Mouse (Mus musculus) macrophage (primary cell): Measurements from ENCODE around the gene Hspg2. TPM values are rescaled to one million over a fixed set of nuclear protein-coding genes. Genes with fewer than 3 reads are reported as not detected.
"Not testable (repeated sequence)": the region's sequence is repeated elsewhere in the genome, so short reads cannot be mapped to it uniquely, and the experiment has no call there.

Source experiments
- H3K27ac ChIP-seq: fragments of 350-480 bp; formaldehyde crosslinking; 2 replicates; pipeline ENCODE4 v1.9.0; 2021
- H3K36me3 ChIP-seq: fragments of 350-480 bp; formaldehyde crosslinking; 2 replicates; pipeline ENCODE4 v1.9.0; 2021; ENCODE audit errors: inconsistent target
- H3K4me3 ChIP-seq: fragments of 350-480 bp; formaldehyde crosslinking; 2 replicates; pipeline ENCODE4 v1.9.0; 2021; ENCODE audit errors: inconsistent target
- H3K79me2 ChIP-seq: fragments of 350-480 bp; formaldehyde crosslinking; 2 replicates; pipeline ENCODE4 v1.9.0; 2021; ENCODE audit errors: inconsistent target
- WGBS: methylation state at CpG from one replicate; pipeline ENCODE4 v1.1.7; 2026; ENCODE audit warnings: inconsistent platforms; ENCODE audit not compliant: missing documents; 5-methylcytosine and 5-hydroxymethylcytosine counted together
- polyA plus RNA-seq: library from polyadenylated mRNA; stranded (reverse); fragments of 250-400 nt; gene quantifications from 3 replicates; pipeline ENCODE4 v1.2.4, GENCODE M21; 2018; ENCODE audit warnings: inconsistent platforms
- total RNA-seq, 78 experiments: library from RNA; depleted of rRNA; stranded (reverse); fragments of 250-400 nt; gene quantifications; 1 replicate in 9 of 78; 2 replicates in 24 of 78; 3 replicates in 43 of 78; 4 replicates in 2 of 78; pipeline ENCODE4 v1.2.4; 2018; ENCODE audit warnings: inconsistent platforms in 56 of 78

The Hspg2 gene
- total RNA-seq (2018; cell fraction: chromatin; rRNA removed) = 10 to 100 TPM in 1 of 26 experiments, 1 to 10 TPM in 1, under 1 TPM in 18, not detected in 6; 0.04 to 15.8 (median 0.12) TPM
- total RNA-seq (2018; cell fraction: cytosol; rRNA removed) = under 1 TPM in 23 of 26 experiments, not detected in 3; under 0.01 to 0.10 (median 0.04) TPM
- 1 to 10 TPM in 1 of 26 experiments, under 1 TPM in 20, not detected in 5; 0.04 to 1.7 (median 0.12) TPM for total RNA-seq (2018; cell fraction: nucleus; rRNA removed)
- polyA plus RNA-seq = 0.06 to 0.37 TPM (median 0.14 TPM) in 3 replicates

DNA sequence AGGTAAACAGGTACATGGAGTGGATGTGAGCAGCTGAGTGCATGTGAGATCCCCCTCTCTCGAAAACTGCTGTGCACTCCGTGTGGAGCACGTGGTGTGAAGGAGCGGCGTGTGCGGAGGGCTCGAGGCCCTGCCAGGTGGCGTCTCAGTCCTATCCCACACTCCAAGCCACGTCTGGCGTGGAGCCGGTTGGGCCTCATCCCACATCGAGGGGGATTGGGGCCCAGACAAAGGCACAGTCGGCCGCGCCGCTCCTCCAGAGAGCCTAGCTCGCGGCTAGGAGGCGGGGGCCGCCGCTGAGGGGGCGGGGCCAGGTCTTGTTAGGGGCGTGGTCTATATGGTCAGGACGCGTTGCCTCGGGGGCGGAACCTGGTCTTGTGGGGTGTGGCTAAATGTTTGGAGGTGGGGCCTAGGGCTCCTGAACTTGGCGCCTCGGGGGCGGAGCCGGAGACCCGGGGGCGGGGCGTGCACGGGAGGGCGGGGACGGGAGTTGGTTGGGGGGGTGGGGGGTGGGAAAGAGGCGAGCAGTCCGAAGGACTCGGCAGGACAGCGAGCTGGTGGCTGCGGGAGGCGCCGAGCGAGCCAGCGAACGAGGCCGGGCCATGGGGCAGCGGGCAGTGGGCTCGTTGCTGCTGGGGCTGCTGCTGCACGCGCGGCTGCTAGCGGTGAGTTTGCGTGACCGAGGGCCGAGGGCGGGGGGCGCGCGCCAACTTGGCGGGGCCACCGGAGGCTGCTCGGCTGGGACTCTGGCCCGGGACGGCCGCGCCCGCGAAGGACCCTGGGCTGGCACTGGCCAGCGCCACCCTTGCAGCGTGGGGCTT lies at the start of gene Hspg2:
TSS of gene Hspg2 (plus strand) at position 510 of the 821 bp plus-strand sequence.
- no peak within 1 kb of the TSS for H3K4me3 ChIP-seq
- H3K36me3 ChIP-seq = no peaks in the 10 kb centered on the region
- WGBS = 2% methylated on average over 53 of the region's 72 CpGs
- no peaks in the 10 kb centered on the region for H3K79me2 ChIP-seq
- no peak within 1 kb of the TSS for H3K27ac ChIP-seq

DNA sequence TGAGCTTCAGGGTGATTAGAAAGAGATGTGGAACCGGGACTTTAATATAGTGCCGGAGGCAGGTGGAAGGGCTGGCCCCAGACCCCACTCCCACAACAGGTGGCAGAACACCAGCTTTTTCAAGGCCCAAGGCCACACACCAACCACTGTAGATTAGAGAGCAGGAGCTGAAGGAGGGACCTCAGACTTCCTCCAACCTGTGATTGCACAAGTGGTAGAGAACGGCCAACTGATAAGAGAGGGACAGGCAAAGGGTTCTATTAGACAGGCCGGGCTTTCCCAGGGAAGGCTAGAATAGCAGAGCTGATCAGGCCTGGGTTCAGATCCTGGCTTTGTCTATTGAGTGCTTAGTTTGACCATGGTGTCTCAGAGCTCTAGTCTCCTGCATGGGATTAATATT lies 38.1 kb upstream of the Hspg2 start, which contains the start of gene Cela3b:
TSS of gene Cela3b (minus strand) at position 39 of the 400 bp plus-strand sequence.
- Histone ChIP-seq H3K4me3 (no peak within 1 kb of the TSS), H3K79me2 (no peaks in the 10 kb centered on the region), H3K36me3 (no peaks in the 10 kb centered on the region), H3K27ac (no peak within 1 kb of the TSS)
- 74% methylated on average over 4 of the region's 4 CpGs for WGBS

DNA sequence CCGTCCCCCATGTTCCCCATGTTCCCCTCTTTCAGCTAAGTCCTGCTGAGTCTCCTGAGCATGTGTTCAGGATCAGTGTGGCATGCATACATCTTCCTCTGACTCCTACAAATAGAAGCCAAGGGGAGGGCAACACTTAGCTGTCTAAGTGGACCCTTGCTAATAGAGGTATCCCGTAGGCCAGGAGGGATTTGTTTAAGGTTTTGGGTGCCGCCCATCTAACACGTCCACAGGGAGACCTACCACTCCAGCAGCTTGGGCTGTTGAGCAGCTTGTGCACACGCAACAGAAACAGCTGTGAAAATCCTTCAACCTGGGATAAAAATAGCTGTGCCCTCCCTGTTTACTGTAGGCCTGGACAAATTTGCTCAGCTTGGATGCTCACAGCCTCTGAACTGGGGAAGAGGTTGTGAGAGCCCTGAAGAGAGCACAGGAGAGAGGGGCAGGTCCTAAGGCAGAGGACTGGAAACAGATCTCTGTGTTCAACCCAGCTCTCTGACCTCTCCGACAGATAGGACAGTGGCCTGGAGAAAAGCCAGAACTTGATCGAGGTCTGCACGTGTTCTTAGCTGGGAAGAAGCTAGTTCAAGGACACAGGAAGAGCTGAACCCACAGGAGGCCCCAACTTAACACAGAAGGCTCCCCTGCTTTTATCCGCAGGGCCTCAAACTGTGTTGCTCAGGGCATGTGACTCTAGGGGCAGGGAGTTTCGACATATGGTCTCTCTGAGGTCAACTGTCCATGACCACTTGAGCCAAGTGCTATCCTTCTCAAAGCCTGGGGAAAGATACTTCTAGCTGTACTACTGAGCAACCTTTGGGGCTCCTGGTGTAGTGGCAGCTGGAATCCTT lies 35.6 kb upstream of the Hspg2 start:
- not testable (repeated sequence) for H3K36me3 ChIP-seq, H3K79me2 ChIP-seq, H3K27ac ChIP-seq, H3K4me3 ChIP-seq
- WGBS = 79% methylated on average over 9 of the region's 10 CpGs

DNA sequence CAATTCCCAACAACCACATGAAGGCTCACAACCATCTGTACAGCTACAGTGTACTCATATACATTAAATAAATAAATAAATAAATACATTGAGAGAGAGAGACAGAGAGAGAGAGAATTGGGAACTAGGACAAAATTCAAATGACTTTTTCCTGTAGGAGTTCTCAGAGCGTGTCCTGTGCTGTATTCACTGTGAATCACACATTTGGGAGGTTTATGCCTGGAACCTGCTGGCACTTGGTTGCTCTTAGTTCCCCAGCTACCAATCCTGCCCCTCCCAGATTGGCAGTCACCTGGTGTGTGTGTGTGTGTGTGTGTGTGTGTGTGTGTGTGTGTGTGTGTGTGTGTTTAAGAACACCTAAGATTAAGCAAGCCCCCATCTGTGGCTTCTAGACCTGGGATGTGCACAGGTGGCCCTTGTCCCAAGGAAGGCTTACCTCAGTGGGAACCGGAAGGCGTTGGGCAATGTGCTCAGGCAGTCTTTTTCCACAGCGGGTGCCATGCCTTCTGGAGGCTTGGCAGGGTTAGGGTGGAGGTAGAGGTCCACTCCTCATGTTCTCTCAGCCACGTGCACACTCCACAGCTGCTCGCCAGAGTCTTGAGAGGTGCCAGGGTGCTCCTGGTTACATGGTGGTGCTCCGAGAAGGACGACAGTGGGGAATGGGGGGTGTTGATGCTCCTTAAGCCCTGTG lies 31.4 kb upstream of the Hspg2 start:
- H3K4me3 ChIP-seq = no peak overlapping the region
- no peaks in the 10 kb centered on the region for H3K36me3 ChIP-seq
- no peak overlapping the region for H3K27ac ChIP-seq
- 91% methylated on average over 8 of the region's 8 CpGs for WGBS
- H3K79me2 ChIP-seq = no peaks in the 10 kb centered on the region

DNA sequence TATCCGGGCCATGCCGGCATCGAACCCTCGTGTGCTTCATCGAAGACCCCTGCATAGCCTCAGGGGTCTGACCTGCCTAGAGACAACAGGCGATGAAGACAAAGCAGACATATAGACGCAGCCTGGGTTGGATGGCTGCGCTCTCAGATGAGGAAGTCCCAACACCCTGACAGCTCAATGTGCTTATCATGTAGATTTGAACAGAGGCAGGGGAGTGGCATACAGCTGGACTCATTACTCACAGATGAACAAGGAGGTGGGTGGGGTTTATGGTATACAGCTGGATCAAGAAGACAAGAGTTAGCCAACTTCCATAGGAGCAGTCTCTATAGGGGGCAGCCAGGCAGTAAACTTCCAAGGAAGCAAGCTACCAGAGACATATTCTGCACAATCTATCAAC lies 29.7 kb upstream of the Hspg2 start:
- 81% methylated on average over 8 of the region's 8 CpGs for WGBS
- no peaks in the 10 kb centered on the region for H3K36me3 ChIP-seq
- no peak overlapping the region for H3K4me3 ChIP-seq
- H3K79me2 ChIP-seq = no peaks in the 10 kb centered on the region
- no peak overlapping the region for H3K27ac ChIP-seq

DNA sequence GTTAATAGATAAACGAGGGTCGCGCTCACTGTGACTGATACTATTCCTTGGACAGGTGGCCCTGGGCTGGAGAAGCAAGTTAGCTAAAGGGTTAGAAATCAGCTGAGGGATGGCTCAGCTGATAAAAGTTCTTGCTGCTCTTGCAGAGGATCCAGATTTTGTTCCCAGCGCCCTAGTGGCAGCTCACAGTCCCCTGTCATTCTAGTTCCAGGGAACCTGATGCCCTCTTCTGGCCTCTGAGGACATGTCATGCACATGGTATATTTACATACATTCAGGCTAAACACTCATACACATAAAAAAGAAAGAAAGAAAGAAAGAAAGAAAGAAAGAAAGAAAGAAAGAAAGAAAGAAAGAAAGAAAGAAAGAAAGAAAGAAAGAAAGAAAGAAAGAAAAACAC lies 27.2 kb upstream of the Hspg2 start:
- H3K27ac ChIP-seq = no peak overlapping the region
- H3K36me3 ChIP-seq = no peaks in the 10 kb centered on the region
- WGBS = 93% methylated on average over 4 of the region's 4 CpGs
- no peaks in the 10 kb centered on the region for H3K79me2 ChIP-seq
- no peak overlapping the region for H3K4me3 ChIP-seq

DNA sequence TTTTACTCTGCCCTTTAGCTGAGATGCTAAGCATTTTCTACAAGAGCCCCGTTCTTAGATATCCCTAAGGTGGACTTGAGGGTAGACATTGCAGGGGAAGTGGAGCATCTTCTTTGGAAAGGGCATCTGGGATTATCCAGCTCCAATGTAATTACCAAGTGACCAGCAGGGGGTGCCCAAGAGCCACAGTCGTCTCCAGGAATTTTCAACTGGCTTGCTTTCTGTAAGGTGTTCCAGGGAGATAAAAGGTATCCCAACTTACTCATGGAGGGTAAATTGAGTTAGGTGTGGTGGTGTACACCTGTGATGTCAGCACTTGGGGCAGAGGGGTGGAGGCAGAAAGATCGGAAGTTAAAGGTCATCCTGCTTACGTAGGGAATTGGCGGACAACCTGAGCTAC lies 24.9 kb upstream of the Hspg2 start:
- Histone ChIP-seq H3K79me2 (no peaks in the 10 kb centered on the region), H3K4me3 (no peak overlapping the region), H3K27ac (no peak overlapping the region), H3K36me3 (no peaks in the 10 kb centered on the region)
- 45% methylated on average over 5 of the region's 5 CpGs for WGBS

DNA sequence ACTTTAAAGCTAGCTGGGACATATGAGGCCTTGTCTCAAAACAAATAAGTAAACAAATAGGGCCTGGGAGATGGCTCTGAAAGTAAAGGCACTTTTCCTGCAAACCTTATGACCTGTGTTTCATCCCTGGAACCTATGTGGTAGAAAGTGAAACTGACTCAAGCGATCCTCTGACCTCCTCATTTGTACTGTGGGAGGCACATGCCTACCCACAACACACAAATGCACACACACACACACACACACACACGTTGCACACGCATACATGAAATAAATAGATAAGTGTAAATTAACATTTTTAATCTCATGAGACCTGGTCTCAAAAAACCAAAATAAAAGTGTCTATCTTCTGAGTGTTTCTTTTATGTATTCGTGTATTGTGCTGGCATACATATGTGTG lies 22.7 kb upstream of the Hspg2 start:
- WGBS = 81% methylated on average over 3 of the region's 4 CpGs
- Histone ChIP-seq H3K4me3 (no peak overlapping the region), H3K79me2 (no peaks in the 10 kb centered on the region), H3K36me3 (no peaks in the 10 kb centered on the region), H3K27ac (no peak overlapping the region)

DNA sequence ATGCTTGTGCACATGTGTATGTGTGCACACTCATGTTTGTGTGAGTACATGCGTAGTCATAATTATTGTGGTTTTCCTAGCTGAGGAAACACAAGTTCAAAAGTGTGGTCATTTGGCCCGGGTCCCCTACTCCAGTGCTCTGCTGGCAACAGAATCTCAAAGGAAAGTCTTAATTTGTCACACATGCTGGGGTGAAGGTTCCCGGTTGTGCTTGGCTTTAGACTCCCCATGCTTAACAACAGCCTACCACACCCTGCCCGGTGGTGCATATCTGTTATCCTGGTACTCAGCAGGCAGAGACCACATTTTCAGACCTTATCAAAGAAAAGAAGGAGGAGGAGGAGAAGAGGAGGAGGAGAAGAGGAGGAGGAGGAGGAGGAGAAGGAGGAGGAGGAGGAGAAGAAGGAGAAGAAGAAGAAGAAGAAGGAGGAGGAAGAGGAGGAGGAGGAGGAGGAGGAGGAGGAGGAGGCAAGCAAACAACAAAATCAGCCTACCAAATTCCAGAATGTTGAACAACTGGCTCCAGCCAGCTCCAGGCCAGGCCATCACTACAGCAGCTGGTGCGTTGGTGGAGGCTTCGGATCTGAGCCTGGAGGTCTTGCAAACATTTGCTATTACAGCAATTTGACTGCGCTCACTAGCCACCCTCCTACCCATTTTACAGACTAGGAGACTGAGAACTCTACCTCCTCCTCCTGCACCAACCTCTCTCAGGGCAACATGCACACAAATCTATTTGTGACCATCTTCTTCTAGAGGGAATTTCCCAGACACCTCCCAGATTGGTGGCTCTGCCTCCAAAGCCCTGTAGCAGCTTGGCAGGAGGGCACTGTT lies 21.0 kb upstream of the Hspg2 start:
- WGBS = 52% methylated on average over 7 of the region's 7 CpGs
- no peaks in the 10 kb centered on the region for H3K79me2 ChIP-seq
- no peak overlapping the region for H3K4me3 ChIP-seq
- no peak overlapping the region for H3K27ac ChIP-seq
- no peaks in the 10 kb centered on the region for H3K36me3 ChIP-seq

DNA sequence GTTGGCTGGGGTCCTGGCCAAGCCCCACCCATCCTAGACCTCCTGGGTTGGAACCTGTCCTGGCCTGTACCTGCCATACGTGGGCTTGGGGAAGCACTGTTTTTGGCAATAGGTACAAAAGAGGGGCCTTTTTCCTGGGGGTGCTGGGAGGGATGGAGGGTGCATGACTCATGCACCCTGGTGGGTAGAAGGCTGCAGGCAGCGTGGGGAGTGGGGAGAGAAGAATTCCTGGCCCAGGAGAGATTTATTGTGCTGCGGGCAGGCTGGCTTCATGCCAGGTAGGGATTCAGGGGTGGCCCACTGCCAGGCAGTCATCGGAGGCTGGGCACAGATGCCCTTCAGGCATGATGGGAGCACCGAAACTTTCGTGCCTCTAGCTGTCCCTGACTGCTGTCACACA lies 20.4 kb upstream of the Hspg2 start:
- 62% methylated on average over 6 of the region's 6 CpGs for WGBS
- no peak overlapping the region for H3K4me3 ChIP-seq
- no peaks in the 10 kb centered on the region for H3K79me2 ChIP-seq
- no peak overlapping the region for H3K27ac ChIP-seq
- H3K36me3 ChIP-seq = no peaks in the 10 kb centered on the region

DNA sequence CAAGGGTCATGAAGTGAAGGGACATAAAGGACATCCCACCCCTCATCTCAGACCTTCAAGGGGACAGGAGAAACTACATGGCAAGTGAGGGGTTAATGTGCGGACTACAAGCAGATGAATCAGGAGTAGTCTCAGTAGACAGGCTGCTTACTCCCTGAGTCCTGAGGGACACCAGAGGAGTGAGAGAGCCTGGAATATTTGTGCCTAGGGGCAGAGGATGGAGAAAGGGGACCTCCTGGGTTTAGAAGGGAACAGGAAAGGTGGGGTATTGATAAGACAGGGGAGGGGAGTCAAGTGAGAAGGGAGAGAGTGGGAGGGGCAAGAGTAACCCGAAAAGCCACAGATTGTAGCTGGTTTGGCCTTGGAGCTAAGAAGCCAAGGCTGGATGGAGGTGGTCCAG lies 19.9 kb upstream of the Hspg2 start:
- no peak overlapping the region for H3K27ac ChIP-seq
- 51% methylated on average over 2 of the region's 2 CpGs for WGBS
- no peaks in the 10 kb centered on the region for H3K79me2 ChIP-seq
- H3K36me3 ChIP-seq = no peaks in the 10 kb centered on the region
- H3K4me3 ChIP-seq = no peak overlapping the region

DNA sequence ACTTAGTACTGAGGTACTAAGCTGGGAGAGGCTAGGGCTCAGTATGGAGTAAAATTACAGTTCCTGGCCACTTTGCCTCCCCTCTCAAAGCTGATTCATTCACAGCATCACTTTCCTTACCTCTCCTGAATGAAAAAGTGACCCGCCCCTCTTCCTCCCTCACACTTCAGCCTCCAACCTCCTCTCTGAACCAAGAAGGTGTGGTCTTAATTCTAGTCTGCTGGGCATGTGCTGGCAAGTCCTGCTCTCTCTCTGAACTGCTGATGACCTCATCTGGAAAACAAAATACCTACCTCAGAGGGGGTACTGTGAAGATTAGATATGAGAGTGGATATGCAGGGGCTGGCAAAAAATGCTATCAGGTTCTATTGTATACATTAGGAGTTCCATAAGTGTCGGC lies 19.4 kb upstream of the Hspg2 start:
- 80% methylated on average over 2 of the region's 2 CpGs for WGBS
- Histone ChIP-seq H3K27ac (no peak overlapping the region), H3K36me3 (no peaks in the 10 kb centered on the region), H3K4me3 (no peak overlapping the region), H3K79me2 (no peaks in the 10 kb centered on the region)

DNA sequence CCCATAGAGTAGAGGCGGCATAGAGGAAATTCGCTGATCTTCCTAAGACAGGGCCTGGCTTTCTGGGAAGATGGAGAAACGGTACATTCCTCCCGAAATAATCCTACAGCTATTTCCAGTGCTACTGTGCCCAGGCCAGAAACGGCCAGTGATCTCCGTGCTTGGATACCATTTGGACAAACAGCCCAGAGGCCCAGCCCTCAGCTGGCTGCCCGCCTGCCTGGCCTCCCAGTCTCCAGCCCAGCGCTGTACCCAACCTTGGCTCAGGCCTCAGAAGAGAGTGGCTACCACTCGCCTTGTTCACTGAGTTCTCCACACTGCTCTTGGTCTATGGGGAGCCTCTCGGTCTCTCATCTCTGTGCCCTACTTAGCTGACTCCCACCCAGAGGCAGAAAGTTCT lies 18.9 kb upstream of the Hspg2 start:
- no peaks in the 10 kb centered on the region for H3K36me3 ChIP-seq
- H3K27ac ChIP-seq = no peak overlapping the region
- WGBS = 95% methylated on average over 10 of the region's 10 CpGs
- no peaks in the 10 kb centered on the region for H3K79me2 ChIP-seq
- no peak overlapping the region for H3K4me3 ChIP-seq

DNA sequence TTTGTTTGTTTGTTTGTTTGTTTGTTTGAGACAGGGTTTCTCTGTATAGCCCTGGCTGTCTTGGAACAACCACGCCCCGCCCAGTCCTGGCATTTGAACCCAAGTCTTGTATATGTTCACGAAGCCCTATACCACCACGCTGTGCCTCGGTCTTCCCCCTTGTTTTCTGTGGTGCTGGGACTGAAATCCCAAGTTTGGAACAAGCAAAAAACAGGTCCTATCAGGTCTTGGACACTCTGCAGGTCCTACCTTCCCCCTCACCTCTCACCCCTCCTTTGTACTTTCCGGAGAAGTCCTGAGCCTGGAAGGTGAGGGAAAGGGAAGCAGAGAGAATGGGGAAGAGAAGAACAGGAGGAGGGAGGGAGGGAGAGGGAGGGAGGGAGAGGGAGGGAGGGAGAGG lies 16.4 kb upstream of the Hspg2 start:
- WGBS = 95% methylated on average over 5 of the region's 6 CpGs
- no peaks in the 10 kb centered on the region for H3K36me3 ChIP-seq
- no peak overlapping the region for H3K27ac ChIP-seq
- no peaks in the 10 kb centered on the region for H3K79me2 ChIP-seq
- H3K4me3 ChIP-seq = no peak overlapping the region
